Mouse (Mus musculus) kidney, adult 18-20 months (tissue): ENCODE results near the gene Gm3448.
A peak's percentile ranks its signal among the peaks of the same experiment; 100 is the strongest.
"Not testable (repeated sequence)": the region's sequence is repeated elsewhere in the genome, so short reads cannot be mapped to it uniquely, and the experiment has no call there.

ENCODE experiments used
- DNase-seq: peaks from one replicate; pipeline ENCODE4 v3.0.0; 2021

Gm3448 gene

DNA sequence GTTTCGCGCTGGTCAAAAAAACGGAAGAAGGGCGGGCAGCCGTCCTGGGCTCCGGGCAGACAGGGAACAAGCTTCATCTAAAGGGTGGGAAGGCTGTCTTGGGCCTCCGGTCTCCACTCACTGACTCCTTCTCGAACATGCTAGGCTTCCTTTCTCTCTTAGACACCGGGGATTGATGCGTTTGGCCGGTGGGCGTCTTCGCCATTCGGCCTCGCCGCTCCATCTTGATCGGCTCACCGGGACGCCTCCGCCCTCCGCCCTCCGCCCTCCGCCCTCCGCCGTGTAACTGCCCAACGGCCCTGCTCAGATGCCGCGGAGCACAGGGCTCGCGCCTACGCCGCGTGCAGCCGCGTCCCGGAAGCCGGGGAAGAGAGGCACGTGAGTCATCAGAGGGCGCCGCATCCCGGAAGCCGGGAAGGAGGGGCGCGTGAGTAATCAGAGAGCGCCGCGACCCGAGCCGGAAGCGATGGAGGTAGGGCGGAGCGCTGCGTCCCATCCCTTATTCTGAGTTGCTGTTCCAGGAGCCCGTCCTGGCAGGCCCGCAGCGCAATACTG, at the start of gene Gm3448, which contains the start of the genes Ermard and Tcte3:
TSS of gene Gm3448 (minus strand) at position 363 of the 555 bp plus-strand sequence.
TSS of gene Ermard (plus strand) at position 34 of the 555 bp plus-strand sequence.
TSS of gene Tcte3 (minus strand) at position 314 of the 555 bp plus-strand sequence.
- DNase-seq, result peak; percentile 58

- DNase-seq, result no peak
Measured at GRCm38 (mm10) chr17:15088591-15089001, 47.3 kb upstream of the Gm3448 start.

GRCm38 (mm10) chr17:15088166-15088565, 46.8 kb upstream of the Gm3448 start:
- no peak for DNase-seq

GRCm38 (mm10) chr17:15085006-15085405, 43.7 kb upstream of the Gm3448 start:
- no peak for DNase-seq

DNA sequence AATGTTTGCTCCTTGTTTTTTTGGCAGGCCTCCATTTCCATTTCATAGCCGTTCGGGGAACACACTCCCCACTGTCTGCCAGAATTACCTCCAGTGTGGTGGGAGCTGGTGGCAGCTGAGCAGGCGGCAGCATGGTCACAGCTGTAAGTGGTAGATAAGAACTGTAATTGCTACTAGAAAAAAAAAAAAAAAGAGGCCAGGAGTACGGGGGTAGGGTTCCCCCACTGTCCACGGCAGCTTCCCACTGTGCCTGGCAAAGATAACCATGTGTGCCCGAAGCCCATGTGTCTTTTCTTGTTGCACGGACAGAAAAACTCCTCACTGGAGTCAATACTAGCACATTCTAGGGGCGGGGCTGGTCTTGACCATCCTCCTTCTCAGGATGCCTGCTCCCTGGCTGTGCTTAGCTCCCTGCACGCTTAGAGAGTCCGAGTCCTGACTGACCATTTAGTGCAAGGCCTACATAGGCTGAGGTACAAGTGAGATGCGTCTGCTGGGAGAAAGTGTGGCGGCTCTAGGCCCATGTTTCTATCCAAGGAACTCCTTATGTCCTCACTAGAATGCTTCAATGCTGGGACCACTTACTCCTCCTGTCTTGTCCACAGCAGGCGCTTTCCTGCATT, 43.0 kb upstream of the Gm3448 start:
- no peak for DNase-seq

- DNase-seq, result no peak
Measured at GRCm38 (mm10) chr17:15077536-15077935, 36.2 kb upstream of the Gm3448 start.

DNA sequence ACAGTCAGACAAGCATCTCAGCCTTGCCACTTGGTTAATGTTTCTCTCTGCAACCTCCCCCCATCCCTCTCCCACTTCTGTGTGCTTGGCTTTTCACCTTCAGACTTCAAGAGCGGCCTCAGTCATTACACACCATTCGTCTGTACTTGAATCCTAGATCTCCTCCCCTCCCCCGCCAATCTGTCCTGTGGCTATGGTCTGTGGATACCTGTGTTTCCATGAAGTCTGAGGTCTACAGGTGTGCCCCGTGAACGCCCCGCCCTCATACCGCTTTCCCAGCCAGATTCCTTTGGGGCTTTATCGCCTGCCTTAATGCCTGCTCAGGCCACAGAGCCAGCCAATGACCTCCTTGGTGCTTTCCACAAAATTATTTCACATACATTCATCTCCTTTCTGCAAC, 33.7 kb upstream of the Gm3448 start:
- DNase-seq, result peak; percentile 13

GRCm38 (mm10) chr17:15072211-15072610, 30.9 kb upstream of the Gm3448 start:
- no peak for DNase-seq

DNA sequence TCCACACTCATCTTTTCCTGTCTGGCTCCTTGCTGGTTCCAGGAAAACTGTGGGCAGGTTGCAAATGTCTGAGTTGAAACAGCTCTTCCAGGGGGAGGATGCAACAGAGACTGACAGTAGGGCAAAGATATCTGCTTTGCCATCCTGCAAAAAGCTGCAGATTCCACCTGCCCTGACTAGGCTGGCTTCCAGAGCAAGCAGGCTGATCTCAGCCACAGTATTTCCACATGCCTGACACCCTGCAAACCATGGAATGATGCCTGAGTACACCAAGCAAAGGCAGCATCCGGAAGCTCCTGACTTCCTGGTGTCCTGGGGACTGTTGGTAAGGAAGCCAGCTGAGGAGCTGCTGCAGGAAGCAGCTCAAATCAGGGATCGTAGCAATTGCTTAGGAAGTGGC, 27.8 kb upstream of the Gm3448 start:
- peak; percentile 23 for DNase-seq

DNA sequence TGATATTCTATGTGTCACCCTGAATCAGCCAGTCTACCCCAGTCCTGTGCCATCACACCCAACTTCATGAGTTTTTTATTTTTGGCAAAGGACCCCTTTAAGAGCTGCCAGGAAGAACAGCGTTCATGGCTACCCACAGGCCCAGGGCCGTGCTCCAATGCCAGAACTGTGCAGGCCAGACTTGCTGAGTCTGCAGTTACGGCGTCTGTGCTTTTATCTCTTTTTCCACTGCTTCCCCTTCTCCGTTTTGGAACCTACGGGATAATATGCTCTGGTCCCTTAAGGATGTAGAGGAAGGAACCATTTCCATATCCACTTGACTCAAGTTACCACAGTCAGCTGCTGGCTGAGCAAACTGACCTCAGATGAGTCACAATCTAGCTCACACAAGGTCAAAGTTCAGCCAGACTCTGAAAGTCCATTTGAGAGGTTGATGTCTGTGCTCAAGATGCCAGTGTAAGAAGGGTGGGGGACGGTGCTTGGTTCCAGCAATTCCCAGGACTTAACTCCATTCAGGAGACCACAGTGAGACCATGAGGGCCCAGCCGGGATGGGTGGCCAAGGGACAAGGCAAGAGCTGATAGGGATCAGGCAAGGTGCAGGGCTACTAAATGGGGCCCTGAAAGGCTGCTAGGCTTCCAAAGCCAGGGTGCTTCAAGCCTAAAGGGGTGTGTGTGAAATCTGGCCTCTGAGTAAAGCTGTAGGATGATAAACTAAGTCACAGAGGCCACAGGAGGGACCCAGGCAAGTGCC, 26.9 kb upstream of the Gm3448 start:
- DNase-seq, result no peak

- no peak for DNase-seq
Measured at GRCm38 (mm10) chr17:15066911-15067310, 25.6 kb upstream of the Gm3448 start.

DNA sequence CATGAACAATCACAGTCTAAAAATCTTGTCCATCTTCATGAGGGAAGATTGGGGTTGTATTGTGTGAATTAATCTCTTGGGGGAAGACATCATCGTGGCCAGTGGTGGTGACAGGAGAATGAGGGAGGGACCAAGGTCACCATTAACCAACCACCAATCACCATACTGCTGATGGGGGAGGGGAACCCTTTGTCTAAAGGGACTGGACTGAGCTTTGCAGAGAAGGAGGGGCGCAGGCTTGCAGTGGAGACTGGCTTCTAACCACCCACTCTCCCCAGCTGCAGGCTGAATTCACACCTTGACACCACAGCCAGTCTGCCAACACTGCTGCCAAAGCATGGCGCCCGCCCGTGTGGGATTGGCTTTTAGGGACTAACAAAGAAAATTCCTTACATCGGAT, 24.7 kb upstream of the Gm3448 start:
- DNase-seq, result no peak

GRCm38 (mm10) chr17:15065391-15066024, 24.2 kb upstream of the Gm3448 start:
- DNase-seq, result peak; percentile 65

DNA sequence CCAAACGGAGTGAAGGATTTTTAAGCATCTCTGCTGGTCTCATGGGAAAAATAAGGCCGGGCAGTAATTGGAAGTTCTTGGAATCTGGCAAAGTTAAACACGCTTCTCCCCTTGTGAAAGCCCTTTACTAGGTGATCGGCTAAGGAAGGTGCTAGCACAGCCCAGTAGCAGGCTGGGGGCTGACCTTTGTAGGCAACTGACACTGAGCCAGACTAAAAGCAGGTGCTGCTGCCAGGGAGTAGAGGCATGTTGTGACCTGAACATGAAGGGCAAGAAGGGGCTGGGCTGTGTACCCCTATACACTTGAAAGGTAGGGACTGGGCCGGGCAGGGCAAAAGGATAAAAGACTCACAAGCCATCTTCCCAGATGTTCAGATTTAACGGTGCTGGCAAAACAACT, 19.0 kb upstream of the Gm3448 start:
- no peak for DNase-seq

DNA sequence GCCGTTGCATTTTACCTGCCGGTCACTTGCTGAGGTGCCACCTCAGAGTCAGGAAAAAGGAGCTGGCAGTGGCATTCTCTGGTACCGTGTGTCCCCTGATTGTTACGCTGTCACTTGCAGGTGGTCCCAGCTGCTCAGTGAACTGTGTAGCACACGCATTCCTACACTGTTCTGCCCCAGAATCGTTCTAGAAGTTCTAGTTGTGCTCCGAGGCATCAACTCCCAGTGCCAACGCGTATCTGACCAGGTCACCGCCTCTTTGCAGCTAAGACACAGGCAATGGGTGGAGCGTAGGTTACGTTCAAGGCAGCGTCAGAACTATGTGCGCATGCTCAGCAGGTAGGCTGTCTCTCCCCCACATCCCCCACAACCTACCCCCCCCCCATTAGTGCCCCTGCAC, 18.3 kb upstream of the Gm3448 start:
- DNase-seq, result no peak

- DNase-seq, result no peak
Measured at GRCm38 (mm10) chr17:15058161-15058591, 16.8 kb upstream of the Gm3448 start.

- no peak for DNase-seq
Measured at GRCm38 (mm10) chr17:15055925-15056324, 14.6 kb upstream of the Gm3448 start.

DNA sequence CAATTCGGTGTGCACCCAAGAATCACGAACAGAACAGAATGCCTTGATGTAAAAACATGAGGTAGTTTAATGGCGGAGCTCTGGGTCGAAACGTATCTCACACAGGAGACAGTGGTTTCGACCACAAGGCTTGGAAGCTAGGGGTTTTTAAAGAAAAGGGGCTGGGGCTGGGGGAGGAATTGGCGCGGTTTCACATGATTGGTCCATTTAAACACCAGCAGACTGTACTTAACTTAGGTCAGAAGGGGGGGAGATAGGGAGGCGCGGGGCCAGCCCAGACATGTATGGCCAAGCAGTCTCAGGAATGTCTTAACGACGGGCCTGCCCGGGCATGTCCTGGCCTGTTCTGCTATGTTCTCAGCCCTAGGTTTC, 12.5 kb upstream of the Gm3448 start:
- not testable (repeated sequence) for DNase-seq

GRCm38 (mm10) chr17:15053183-15053828, 12.0 kb upstream of the Gm3448 start:
- not testable (repeated sequence) for DNase-seq

GRCm38 (mm10) chr17:15052766-15053165, 11.4 kb upstream of the Gm3448 start:
- not testable (repeated sequence) for DNase-seq

GRCm38 (mm10) chr17:15050338-15050737, 9.0 kb upstream of the Gm3448 start:
- DNase-seq, result not testable (repeated sequence)

DNA sequence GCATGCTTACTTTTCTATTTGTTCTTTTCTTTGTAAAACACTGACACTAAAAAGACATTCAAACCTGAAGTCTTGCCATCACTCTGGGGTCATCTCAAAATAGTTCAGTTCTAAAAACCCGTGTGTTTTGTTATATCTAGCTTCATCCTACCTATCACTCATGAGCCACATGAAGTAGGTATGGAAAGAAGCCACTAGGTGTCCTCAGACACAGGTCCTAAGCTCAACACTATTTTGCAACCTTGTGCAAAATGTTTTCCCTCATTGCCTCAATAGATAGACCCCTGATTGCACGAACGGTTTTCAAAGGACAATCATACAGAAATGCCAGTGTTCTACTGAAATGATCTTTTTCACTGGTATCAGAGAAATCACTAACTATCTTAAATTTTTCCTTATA, 882 bp downstream of the Gm3448 start:
- not testable (repeated sequence) for DNase-seq

GRCm38 (mm10) chr17:15031414-15031813, 9.9 kb downstream of the Gm3448 start:
- not testable (repeated sequence) for DNase-seq
